8 mouse cellular contexts compared by ENCODE assay signal in genomic region chr13:69802095-69802494, GRCm38 (mm10). TPM values are rescaled to one million over a fixed set of nuclear protein-coding genes. Genes with fewer than 3 reads are reported as not detected.
DNase-seq lines count a peak whose midpoint lies in the region; ATAC-seq lines count a peak whose summit lies in the region.

TSS of gene Med10 (plus strand) at chr13:69802395.

- H3K27me3 ChIP-seq in kidney, embryonic 16.5 days (ENCODE audit: insufficient read depth, low read length), result no peaks in the 10 kb centered on the region
- no peaks in the 10 kb centered on the region for H3K27me3 ChIP-seq in midbrain, embryonic 11.5 days (ENCODE audit: control insufficient read depth, insufficient read depth, low read length)

- no peak within 1 kb of the TSS for H3K4me2 ChIP-seq in kidney, embryonic 16.5 days (replicated peaks; ENCODE audit: low read depth, low read length)
- no peak within 1 kb of the TSS for H3K4me2 ChIP-seq in midbrain, embryonic 11.5 days

- H3K9ac ChIP-seq in kidney, embryonic 16.5 days (replicated peaks; ENCODE audit: low read length), result no peak within 1 kb of the TSS
- H3K9ac ChIP-seq in midbrain, embryonic 11.5 days (ENCODE audit: low read length), result no peak within 1 kb of the TSS

- H3K4me1 ChIP-seq in kidney, embryonic 16.5 days (ENCODE audit: insufficient read depth, low read length), result no peaks in the 10 kb centered on the region
- H3K4me1 ChIP-seq in midbrain, embryonic 11.5 days (ENCODE audit: control insufficient read depth, insufficient read depth, low read length), result no peaks in the 10 kb centered on the region

- H3K9me3 ChIP-seq in kidney, embryonic 16.5 days (ENCODE audit: low read length), result no peaks in the 10 kb centered on the region
- no peaks in the 10 kb centered on the region for H3K9me3 ChIP-seq in midbrain, embryonic 11.5 days (ENCODE audit: control insufficient read depth, low read length)

- H3K27ac ChIP-seq in kidney, embryonic 16.5 days (ENCODE audit: low read length), result no peak within 1 kb of the TSS
- H3K27ac ChIP-seq in midbrain, embryonic 11.5 days (ENCODE audit: low read depth, low read length), result no peak within 1 kb of the TSS

- no peaks in the 10 kb centered on the region for H3K36me3 ChIP-seq in kidney, embryonic 16.5 days (ENCODE audit: insufficient read depth, low read length)
- H3K36me3 ChIP-seq in midbrain, embryonic 11.5 days (ENCODE audit: control insufficient read depth, insufficient read depth, low read length), result no peaks in the 10 kb centered on the region

- WGBS in kidney, embryonic 16.5 days, result 79% methylated on average over 5 of the region's 5 CpGs
- 72% methylated on average over 5 of the region's 5 CpGs for WGBS in large intestine, adult 2 months
- 79% methylated on average over 5 of the region's 5 CpGs for WGBS in midbrain, embryonic 11.5 days

- DNase-seq in kidney, adult 11 months, result no peak
- no peak for DNase-seq in adrenal gland, postnatal 10 days
- no peak for DNase-seq in gonadal fat pad, adult 2 months (ENCODE audit: low read depth)
- no peak for DNase-seq in large intestine, adult 2 months (ENCODE audit: low read depth, low spot score)
- DNase-seq in midbrain, embryonic 11.5 days (ENCODE audit: low spot score, missing footprints), result no peak
- DNase-seq in urinary bladder, postnatal 4 days (ENCODE audit: low spot score in 2 of 2), result no peak
- DNase-seq in right cerebral cortex, postnatal 36 days (ENCODE audit: low spot score in 2 of 2), result no peak

- ATAC-seq in kidney, embryonic 16.5 days (ENCODE audit: low FRiP score, low TSS enrichment), result no peak
- no peak for ATAC-seq in midbrain, embryonic 11.5 days (ENCODE audit: low FRiP score)

- H3K4me3 ChIP-seq in kidney, embryonic 16.5 days (ENCODE audit: low read length), result no peak within 1 kb of the TSS
- H3K4me3 ChIP-seq in midbrain, embryonic 11.5 days (ENCODE audit: low read depth, low read length), result no peak within 1 kb of the TSS

RNA-seq across cellular contexts. Expression of gene Med10, which starts in this region (rescaled TPM):
- 148 and 153 TPM in 2 replicates for polyA plus RNA-seq in kidney, embryonic 16.5 days (2015; fragmentation: Nextera tagmentation; extraction: Ambion mirVana)
- 10 to 100 TPM; 55.0 to 62.9 TPM for total RNA-seq in adrenal gland, postnatal 10 days (2021)
- 36.7 and 37.3 TPM in 2 replicates for polyA plus RNA-seq in gonadal fat pad, adult 2 months (2012; rRNA removed)
- 29.6 and 33.0 TPM in 2 replicates for polyA plus RNA-seq in large intestine, adult 2 months (2012; rRNA removed)
- polyA plus RNA-seq in midbrain, embryonic 11.5 days (2014; fragmentation: Nextera tagmentation; extraction: Ambion mirVana), result 217 and 228 TPM in 2 replicates
